Mouse (Mus musculus): Measurements from ENCODE around the gene Twist2.

The Twist2 gene

GRCm38 (mm10) chr1:91875042-91875720 is 73.9 kb downstream of the Twist2 start:
- DNase-seq, result no peak

GRCm38 (mm10) chr1:91878696-91879095 is 77.4 kb downstream of the Twist2 start:
- DNase-seq, result no peak

GRCm38 (mm10) chr1:91880156-91880555 is 78.9 kb downstream of the Twist2 start:
- no peak for DNase-seq

- no peak for DNase-seq
These were observed 79.6 kb downstream of the Twist2 start for GRCm38 (mm10) chr1:91880899-91881298.

GRCm38 (mm10) chr1:91883115-91883514 is 81.9 kb downstream of the Twist2 start:
- no peak for DNase-seq

GRCm38 (mm10) chr1:91893598-91893997 is 92.3 kb downstream of the Twist2 start:
- DNase-seq, result no peak

- DNase-seq, result no peak
These were observed 93.0 kb downstream of the Twist2 start for GRCm38 (mm10) chr1:91894286-91894685.

- DNase-seq, result peak; percentile 14 to 18
These were observed 95.8 kb downstream of the Twist2 start for GRCm38 (mm10) chr1:91897078-91897477.
